Mouse (Mus musculus) yolk sac, embryonic 10.5 days (tissue): Measurements from ENCODE around the gene Tmem132b.

Experiments used
- DNase-seq: peaks from one replicate; pipeline ENCODE4 v3.0.0-alpha.2; 2017; ENCODE audit warnings: low spot score

The Tmem132b gene

DNA sequence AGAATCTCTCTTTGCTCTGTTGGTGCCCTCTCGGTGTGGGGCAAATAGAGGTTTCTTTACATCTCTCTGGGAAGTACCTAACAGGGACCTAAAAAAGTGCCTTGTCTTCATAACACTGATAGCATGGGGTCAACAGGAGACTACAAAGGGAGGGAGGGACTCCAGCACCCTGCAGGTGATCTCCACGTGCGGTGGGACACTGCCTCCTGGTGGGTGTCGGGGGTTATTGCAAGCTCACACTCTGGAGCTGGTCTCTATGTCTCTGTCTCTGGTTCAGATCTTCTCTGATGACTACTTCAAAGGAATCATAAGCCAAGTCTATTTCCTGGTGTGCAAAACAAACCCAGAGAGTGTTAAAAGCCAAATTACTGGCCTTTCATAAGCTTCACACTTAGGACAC, 47.6 kb downstream of the Tmem132b start:
- DNase-seq = no peak

DNA sequence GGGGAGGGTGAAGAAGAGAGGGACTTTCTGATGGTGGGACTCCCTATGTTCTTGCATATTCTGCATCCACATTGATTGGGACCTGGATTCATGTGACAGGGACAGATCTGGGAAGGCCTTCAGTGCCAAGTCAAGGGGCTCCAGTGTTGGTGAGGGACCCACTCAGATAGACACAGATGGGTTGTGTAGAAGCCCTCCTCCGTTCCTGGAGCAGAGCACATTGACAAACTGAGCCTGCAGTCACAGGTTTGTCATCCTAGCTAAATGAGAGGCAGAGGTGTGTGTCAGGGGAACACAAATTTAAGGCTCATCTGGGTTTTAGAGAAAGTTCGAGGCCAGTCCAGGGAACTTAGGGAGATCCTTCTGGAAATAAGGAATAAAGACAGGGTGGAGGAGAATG, 51.7 kb downstream of the Tmem132b start:
- DNase-seq = no peak

DNA sequence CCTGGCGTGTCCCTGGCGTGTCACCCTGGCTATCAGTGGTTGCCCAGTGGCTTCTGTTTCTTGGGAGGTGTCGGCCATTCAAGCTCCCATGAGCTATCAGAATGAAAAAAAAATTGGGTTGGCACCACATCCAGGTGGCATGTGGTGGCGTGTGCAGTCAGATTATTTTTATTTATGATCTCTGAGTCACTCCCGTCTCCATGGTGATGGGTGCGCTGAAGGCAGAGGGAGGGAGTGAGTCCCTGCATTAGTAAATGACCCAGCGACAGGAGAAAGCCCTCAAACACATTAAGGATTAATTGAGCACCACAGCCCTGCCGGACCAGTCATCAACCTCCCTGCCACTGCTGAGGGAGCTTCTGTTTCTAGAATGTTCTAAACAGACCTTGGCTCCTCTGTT, 52.3 kb downstream of the Tmem132b start:
- no peak for DNase-seq

DNA sequence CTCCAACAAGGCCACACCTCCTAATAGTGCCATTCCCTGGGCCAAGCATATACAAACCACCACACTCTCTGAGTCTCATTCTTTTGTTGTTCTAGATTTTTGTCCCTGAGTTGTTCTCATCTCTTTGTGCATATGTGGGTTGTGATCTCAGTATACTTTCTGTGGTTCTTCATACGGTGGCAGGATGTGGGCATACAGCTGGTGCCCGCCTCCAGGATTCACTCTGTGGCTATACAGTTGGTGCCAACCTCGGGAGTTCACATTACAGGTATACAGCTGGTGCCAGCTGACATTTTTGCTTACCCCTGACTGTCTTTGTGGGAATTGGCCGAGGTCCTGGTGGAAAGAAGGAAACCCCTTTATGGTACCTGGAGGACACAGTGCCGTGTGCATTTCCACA, 53.6 kb downstream of the Tmem132b start:
- DNase-seq = no peak

DNA sequence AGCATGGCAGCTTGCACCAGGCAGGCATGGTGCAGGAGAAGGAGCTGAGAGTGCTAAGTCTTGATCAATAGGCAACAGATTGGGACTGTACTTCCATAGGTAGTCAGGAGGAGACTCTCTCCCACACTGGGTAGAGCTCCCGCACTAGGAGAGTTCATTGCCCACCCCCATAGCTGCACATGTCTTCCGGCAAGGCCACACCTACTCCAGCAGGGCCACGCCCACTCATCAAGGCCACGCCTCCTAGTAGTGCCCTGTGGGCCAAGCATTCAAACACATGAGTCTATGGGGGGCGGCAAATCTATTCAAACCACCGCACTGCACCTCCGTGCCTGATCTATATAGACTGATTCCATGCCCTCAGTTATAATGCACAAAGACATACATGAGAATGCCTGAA, 56.6 kb downstream of the Tmem132b start:
- DNase-seq = no peak

DNA sequence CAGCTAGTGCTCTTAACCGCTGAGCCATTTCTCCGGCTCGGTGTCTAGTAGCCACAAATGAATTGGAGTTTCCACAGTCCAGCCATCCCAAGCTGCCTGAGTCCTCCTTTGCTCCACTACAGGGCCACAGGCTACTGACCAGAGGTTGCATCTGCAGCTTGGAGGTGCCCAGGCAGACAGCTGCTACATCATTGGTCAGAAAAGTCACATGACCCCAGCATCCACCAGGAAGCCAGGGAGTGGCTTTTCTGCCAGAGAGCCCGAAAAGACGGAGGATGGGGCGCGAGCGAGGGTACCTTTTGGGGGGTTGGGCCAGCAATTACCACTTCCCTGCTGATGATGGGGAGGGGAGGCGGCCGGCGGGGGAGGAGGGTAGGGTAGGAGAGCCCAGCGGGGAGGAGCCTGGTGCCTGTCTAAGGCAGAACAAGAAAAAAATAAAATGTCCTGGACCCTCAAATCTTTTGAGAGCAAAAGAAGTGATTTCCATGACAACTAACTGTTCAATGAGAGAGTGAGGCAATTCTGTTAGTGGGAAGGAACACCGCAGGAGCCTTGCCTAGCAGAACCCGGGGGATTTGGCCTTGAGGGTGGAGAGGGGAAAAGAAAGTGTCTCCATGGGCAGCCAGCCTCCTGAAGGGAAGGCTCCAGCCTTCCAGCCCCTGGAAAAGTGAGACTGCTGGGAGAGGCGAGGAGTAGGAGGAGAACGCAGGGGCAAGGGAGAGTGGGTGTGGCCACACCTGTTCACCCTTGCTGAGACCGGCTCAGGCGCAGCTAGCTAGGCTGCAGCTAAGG, 57.5 kb downstream of the Tmem132b start:
- peak; percentile 7 for DNase-seq

DNA sequence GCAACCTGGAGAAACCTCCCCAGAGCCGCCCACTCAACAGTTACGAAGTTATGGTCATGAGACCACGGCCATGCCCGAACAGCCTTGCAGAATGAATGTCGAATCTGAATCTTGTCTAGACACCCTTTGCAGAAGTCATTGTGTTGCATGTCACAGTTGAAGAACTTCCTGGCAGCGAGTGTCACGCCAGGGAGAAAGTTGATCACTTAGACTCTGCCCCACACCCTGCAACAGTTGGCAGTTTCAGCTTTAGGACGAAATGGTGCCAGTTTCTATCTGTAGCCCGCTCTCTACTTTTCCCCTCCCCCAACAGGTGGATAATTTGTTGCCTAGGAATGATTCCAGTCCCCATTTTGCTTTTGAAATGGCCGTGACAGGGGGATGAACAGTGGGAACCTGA, 66.5 kb downstream of the Tmem132b start:
- DNase-seq = no peak

DNA sequence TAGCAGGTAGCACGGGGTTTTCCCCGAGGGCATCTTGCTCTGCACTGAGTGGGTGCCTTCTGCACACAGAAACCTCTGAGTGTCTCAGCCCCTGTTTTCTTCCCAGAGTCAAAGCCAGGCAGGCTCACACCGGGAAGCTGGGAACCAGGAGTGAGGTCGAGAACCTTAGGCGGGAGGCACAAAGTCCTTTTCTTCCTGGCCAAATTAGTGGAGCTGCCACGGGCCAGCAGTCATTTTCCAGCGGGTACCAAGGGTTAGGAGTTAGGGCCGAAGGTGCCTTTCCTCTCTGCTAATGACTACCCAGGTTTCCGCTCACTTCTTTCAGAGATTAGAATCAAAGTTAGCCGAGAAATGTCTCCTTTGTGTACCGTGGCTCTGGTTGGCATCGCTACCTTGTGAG, 75.6 kb downstream of the Tmem132b start:
- DNase-seq = no peak

DNA sequence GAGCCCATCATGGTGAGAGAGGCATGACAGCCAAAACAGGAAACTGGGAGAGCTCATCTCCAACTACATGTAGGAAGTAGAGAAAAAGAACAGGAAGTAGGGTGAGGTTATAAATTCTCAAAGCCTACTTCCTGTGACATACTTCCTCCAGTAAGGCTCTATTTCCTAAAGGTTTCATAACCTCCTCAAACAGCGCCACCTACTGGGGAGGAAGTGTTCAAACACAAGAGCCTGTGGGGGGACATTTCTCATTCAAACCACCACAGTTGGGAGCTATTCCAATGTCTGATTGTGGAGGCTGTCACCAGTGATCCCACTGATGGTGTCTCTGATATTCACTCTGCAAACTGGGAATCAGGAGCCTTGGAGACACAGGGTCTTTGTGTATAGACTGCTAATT, 78.4 kb downstream of the Tmem132b start:
- no peak for DNase-seq

DNA sequence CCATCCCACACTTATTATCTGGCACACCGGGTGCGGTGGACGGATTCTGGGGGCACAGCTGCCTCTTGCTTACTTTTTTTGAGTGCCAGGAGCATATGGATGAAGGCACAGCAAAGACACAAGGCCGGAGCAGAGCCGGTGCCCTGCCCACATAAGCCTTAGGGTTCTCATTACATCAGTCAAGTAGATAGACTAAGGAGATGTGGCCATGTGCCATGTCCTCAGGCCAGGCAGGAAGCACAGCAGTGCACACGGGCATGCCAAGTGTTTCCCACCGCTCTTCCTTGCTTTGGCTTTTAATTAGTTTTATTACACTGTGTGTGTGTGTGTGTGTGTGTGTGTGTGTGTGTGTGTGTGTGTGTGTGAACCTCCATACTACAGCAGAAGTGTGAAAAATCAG, 80.9 kb downstream of the Tmem132b start:
- DNase-seq = no peak

DNA sequence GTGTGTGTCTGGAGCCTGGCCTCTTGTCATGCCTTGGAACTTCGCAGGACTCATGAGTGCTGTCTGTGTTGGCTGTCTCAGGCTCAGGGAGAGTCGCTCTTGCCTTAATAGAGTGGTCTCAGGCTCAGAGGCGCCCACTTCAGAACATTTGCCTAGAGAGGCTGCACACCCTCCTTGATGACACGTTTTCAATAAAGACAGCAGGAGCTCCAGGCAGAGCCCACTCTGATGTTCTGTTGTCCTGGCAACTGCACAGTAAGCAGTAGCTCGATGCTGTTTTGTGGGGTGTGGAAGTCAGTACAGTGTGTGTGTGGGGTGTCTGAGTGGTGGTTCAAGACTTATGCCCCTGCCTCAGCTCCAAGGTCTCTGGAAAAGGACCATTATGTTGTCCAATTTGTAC, 81.6 kb downstream of the Tmem132b start:
- no peak for DNase-seq

DNA sequence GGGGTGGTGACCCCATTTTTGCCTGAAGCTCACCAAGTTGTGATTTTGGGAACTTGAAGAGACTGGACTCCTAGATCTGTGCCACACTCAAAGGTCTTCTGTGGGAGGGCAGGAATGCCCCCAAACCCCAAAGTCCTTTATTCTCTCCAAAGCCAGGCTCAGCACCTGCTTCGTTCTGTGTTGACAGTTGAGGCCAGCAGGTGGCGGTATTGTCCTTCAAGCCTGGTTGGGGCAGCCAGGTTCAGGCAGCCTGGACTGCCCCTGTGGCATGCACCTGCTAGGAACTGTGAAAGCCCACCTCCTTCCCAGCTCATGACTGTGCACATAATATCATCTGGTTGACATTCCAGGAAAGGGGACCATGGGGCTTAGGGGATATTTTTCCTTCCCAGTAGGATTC, 82.8 kb downstream of the Tmem132b start:
- DNase-seq = no peak

DNA sequence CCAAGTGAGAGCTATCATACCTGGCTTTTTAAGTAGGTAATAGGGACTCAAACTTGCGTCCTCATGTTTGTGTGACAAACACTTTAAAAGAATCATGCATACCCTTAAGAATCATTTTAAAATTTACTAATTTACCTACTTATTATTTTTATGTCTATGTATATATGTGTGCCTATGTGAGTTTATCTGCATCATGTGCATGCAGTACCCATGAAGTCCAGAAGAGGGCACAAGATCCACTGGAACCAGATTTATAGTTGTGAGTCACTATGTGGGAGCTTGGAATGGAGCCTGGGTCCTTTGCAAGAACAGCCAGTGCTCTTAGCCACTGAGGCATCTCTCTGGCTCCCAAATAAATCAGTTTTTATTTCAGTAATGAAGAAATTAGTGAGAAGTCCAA, 85.5 kb downstream of the Tmem132b start:
- no peak for DNase-seq

DNA sequence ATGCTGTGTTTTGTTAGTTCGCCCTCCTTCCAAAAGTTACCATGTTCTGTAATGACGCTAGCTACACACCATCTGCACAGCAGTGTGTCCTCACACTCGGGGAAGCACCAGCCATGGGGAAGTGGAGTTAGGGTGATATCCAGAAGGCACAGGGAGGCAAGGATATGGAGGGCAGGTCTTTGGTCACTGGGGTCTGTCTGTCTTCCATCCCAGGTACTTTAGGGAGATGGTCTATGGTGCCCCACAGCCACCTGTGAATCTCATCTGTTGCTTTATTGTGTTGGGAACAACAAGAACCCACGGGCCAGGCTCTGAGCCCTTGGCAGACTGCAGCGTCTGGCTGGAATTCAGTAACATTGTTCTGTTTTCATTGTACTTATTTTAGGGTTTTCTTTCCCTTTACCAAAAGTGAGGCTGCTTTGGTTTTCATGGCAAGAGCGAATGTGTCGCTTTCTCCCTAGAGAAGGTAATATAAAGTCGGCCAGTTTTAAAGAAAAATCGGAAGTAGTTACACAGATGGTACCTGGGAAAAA, 96.3 kb downstream of the Tmem132b start:
- DNase-seq = no peak

DNA sequence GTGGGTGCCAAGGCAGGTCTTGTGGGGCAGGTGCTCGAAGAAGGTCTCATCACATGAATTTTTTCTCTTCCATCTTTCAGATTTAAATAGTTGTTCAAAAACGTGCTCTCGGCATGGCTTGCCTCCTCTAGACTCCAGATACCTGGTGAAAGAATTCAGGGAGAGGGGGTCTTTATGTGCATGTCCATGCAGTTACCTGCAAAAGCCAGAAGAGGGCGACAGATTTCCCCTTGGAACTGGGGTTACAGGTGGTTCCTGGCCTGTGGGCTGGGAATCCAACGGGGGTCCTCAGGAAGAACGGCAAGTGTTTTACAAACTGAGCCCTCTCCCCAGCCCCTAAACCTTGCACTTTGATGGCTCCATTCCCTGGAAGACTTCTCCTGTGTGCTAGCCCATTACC, 103.1 kb downstream of the Tmem132b start:
- no peak for DNase-seq

DNA sequence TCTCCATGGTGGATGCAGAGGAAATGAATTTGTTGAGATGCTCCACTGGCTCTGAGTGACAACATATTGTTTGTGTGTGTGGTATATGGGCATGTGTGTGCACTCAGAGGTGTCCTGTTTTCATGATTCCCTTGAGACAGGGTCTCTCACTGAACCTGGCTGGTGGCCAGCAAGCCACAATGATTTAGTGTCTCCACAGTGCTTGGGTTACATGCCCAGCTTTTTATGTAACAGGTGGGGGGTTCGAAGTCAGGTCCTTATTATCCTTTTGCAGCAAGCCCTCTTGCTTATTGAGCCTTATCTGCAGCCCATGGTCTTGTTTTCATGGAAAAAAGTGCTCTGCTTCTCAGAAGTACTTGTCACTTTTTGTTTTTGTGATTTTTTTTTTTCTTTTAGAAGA, 109.4 kb downstream of the Tmem132b start:
- DNase-seq = peak; percentile 6

DNA sequence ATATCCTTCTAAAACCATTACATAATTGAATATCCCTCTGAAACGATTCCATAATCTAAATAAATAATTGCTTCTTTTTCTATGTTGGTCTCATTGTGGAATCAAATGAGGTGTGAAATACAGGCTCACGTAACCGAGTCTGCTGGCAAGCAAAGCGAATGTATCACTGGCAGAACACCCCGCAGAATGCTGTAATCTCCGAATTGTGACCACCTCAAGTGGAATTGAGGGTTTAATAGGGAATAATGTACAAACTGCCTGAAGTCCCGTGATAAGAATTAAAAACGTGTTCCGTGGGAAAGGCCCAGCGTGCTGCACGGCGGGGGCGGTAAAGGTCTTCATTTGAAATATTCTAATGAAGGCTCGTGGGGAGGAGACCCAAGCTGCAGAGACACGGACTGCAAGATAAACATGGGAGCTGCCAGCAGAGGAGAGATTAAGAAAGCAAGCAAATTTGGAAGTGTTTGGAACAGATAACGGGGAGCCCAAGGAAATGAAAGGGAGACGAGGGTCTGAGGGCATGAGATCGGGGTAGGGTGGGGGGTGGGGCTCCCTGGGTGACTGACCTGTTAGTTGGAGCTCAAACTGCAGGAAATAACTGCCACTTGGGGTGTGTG, 110.1 kb downstream of the Tmem132b start:
- DNase-seq = peak; percentile 13

DNA sequence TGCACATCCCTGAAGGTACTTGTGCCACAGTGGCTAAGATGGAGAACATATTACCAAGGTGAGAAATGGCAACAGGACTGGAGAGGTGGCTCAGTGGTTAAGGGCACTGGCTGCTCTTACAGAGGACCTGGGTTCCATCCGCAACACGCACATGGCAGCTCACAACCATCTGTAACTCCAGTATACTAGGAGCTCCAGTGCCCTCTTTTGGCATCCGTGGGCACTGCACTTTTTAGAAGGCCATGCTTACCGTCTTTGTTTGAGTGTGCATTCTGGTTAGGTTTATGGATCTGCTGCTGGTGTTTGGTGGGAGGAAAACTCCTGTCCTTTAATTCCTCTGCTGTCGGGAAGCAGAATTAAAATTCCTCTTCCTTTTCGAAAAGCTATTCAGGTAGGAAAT, 116.7 kb downstream of the Tmem132b start:
- no peak for DNase-seq

DNA sequence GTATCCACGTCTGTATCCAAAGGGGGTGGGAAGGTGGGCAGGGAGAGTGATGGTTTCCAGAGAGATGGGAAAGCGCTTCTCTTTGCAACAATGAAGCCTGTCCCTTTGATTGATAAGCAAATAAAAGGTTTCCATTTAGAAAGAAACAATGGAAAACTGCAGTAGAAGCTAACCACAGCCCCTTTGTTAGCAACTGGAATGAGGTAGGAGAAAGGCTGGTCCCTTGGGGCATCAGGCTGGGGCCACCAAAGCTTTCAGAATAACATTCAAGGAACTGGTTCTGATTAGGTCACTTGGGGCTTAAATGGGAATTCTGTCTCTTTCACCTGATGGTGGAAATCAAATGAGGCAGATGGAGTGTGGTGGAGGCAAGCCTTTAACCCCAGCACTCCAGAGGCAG, 118.4 kb downstream of the Tmem132b start:
- no peak for DNase-seq

DNA sequence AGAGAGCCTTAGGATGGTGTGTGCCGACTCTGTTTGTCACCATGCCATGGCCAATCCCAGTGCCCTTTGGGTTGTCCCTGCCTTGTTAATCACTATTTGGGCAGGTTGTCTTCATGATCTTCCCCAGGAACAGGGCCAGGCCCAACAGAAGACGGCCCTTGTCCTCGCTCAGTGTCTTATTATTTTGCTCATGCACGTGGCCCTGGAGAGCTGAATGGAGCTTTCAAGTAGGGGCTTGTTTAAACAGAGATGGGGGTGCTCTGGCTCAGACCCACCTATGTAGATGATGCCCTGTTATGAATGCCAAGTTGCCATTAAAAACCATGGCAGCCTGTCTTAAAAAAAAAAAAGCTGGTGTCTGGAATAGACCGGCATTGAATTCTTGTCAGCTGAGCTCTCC, 126.5 kb downstream of the Tmem132b start:
- no peak for DNase-seq

DNA sequence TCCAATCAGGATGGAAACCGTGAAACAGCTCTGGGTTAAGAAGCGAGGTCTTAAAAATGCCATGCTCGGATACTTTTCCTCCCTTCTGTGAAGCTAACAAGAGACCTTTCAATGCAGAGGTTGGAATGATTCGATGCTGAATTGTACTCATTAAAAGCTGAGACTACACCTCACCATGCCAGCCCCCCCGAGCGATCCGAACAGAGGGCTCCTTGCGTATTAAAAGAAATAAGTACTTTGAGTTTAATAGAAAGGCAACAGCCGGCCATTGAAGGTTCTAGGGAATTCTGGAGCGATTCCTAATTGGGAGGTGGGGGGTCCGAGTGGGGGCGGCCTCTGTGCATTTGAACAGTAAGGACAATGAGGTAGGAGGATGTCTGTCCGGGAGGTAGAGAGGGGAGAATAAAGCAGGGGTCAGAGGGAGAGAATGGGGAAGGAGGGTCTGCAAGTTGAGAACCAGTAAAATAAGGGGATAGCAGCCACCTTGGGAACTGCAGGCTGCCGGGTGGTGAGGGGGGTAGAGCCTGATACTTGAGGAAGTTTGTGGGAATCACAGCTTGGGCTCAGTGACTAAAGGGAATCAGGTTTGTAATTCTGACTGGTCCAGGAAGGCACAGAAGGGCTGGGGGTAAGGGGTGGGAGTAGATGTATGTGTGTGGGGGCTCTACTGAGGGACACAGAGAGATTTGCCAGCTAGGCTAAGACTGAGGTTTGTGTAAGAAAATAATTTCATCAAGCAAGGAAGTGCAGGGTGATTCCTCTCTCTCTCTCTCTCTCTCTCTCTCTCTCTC, 127.6 kb downstream of the Tmem132b start:
- no peak for DNase-seq

DNA sequence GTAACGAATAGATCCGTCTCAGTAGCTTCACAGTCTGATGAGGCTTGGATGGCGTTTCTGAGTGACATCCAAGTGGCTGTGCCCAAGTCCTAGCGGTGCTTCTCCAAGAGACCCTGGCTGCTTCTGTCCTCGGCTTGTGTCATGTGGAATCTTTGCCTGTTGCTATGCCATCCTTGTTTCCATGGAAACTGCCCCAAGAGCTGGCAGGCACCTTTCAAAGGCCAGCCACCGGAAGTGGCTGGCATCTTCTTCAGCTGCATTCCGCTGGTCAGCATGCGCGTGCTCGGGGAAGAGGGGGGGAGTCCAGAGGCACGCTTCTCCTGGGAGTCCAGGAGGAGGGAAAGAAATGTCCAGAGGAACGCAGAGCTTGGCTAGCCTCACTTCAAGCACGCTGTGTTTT, 144.0 kb downstream of the Tmem132b start:
- DNase-seq = no peak

DNA sequence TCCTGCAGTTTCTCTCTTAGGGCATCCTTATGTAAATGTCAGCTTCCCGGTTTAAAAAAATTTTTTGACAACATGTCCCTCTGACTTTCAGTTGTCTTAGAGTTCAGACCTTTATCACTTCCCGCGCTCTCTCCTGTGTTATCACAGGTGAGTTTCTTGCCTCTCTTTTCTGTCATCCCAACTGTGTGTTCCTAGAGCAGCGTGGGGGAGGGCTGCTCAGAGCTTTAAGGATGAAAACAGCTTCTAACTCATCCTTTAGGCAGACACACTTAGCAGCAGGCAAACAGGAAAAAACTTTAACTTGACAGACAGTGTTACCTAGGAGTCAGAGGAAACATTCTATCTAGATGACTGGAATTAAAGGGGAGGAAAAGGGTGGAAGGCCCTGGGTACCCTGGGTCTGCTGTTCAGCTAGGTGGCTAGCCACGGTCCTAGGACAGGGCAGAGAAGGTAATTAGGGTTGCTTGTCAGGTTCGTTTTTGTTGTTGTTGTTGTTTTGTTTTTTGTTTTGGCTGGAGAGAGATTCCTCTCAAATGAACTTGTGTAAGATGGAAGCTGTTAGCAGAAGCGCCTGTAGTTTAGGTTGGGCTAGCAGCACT, 144.6 kb downstream of the Tmem132b start:
- DNase-seq = no peak
